ENCODE assay signal across 9 mouse cellular contexts in genomic region chr8:106511531-106512041, GRCm38 (mm10). TPM values are rescaled to one million over a fixed set of nuclear protein-coding genes. Genes with fewer than 3 reads are reported as not detected.
DNase-seq lines count a peak whose midpoint lies in the region; ATAC-seq and TF ChIP-seq lines count a peak whose summit lies in the region.
"Had no signal": no experiment of that assay in that cellular context is flagged by ENCODE, and none has a peak within 500 bp of the region (broad histone marks: within the 10 kb centered on the region; RNA-seq: fewer than 3 reads in every experiment).

No protein-coding gene starts in this region.

- peak overlapping the region; percentile 83; the same call in 1 of the 2 replicates for H3K27ac ChIP-seq in lung, embryonic 14.5 days (ENCODE audit: low read depth)
- H3K27ac ChIP-seq in heart, embryonic 15.5 days: peak overlapping the region; percentile 84
- H3K27ac ChIP-seq in limb, embryonic 13.5 days: peak overlapping the region; percentile 96
- no peak overlapping the region for H3K27ac ChIP-seq in neural tube, embryonic 12.5 days
- no peak overlapping the region for H3K27ac ChIP-seq in cerebellum, adult 2 months (ENCODE audit: insufficient read depth, low read length)

- H3K4me3 ChIP-seq in lung, embryonic 14.5 days (ENCODE audit: low read depth, low read length): peak overlapping the region; percentile 48
- peak overlapping the region; percentile 66 for H3K4me3 ChIP-seq in heart, embryonic 15.5 days
- H3K4me3 ChIP-seq in limb, embryonic 13.5 days: peak overlapping the region; percentile 64
- H3K4me3 ChIP-seq in neural tube, embryonic 12.5 days: peak overlapping the region; percentile 35
- H3K4me3 ChIP-seq in cerebellum, adult 2 months (replicated peaks; ENCODE audit: insufficient read depth, low read depth, low read length): no peak overlapping the region

- ATAC-seq in lung, embryonic 14.5 days (ENCODE audit: insufficient read depth): peak; percentile 18
- peak; percentile 27 for ATAC-seq in heart, embryonic 15.5 days (replicated peaks; ENCODE audit: insufficient number of reproducible peaks, insufficient read depth, low FRiP score, low read depth)
- ATAC-seq in limb, embryonic 13.5 days (ENCODE audit: low FRiP score, low read depth): peak; percentile 2; the same call in 1 of the 2 replicates
- 0 out of 2 replicates have a peak, but pooled peaks have one; percentile 18 for ATAC-seq in neural tube, embryonic 12.5 days (ENCODE audit: low FRiP score, low read depth)

- DNase-seq in lung, embryonic 14.5 days: peak; percentile 52
- no peak for DNase-seq in lung, adult 18-20 months
- DNase-seq in ovary, postnatal 14 days (ENCODE audit: low spot score): no peak
- DNase-seq in layer of hippocampus, postnatal 36 days: no peak
- DNase-seq in cerebellum, adult 2 months: no peak

- no peak for TF ChIP-seq POLR2A in cerebellum, adult 2 months (IDR thresholded peaks at IDR 0.05; ENCODE audit: borderline replicate concordance, insufficient read depth, low read length)

- H3K9ac ChIP-seq in lung, embryonic 14.5 days: peak overlapping the region; percentile 54
- peak overlapping the region; percentile 61 for H3K9ac ChIP-seq in heart, embryonic 15.5 days
- H3K9ac ChIP-seq in limb, embryonic 13.5 days: peak overlapping the region; percentile 85
- H3K9ac ChIP-seq in neural tube, embryonic 12.5 days: peak overlapping the region; percentile 40; the same call in 1 of the 2 replicates

- peaks cover 30% of the 10 kb centered on the region for H3K27me3 ChIP-seq in lung, embryonic 14.5 days (ENCODE audit: insufficient read depth, low read length)
- no peaks in the 10 kb centered on the region for H3K27me3 ChIP-seq in heart, embryonic 15.5 days
- H3K27me3 ChIP-seq in limb, embryonic 13.5 days: peaks cover 8% of the 10 kb centered on the region
- H3K27me3 ChIP-seq in neural tube, embryonic 12.5 days (replicated peaks): peaks cover 56% of the 10 kb centered on the region
- H3K27me3 ChIP-seq in cerebellum, adult 2 months (ENCODE audit: control insufficient read depth, insufficient read depth, low read length): peaks cover 5% of the 10 kb centered on the region; the same call in 1 of the 2 replicates

- peaks cover 23% of the 10 kb centered on the region for H3K4me1 ChIP-seq in lung, embryonic 14.5 days (ENCODE audit: insufficient read depth)
- peaks cover 51% of the 10 kb centered on the region for H3K4me1 ChIP-seq in heart, embryonic 15.5 days (replicated peaks)
- H3K4me1 ChIP-seq in limb, embryonic 13.5 days: peaks cover 75% of the 10 kb centered on the region
- peaks cover 34% of the 10 kb centered on the region for H3K4me1 ChIP-seq in neural tube, embryonic 12.5 days
- 0 out of 2 replicates have a peak, but pooled peaks cover 3% of the 10 kb centered on the region for H3K4me1 ChIP-seq in cerebellum, adult 2 months (ENCODE audit: control insufficient read depth, insufficient read depth, low read length)

- under 1% methylated on average over 30 of the region's 30 CpGs for WGBS in lung, embryonic 14.5 days
- WGBS in heart, embryonic 15.5 days: under 1% methylated on average over 30 of the region's 30 CpGs
- under 1% methylated on average over 29 of the region's 30 CpGs for WGBS in limb, embryonic 13.5 days
- under 1% methylated on average over 30 of the region's 30 CpGs for WGBS in neural tube, embryonic 12.5 days
- under 1% methylated on average over 30 of the region's 30 CpGs for WGBS in cerebellum, adult 2 months

- H3K36me3 ChIP-seq in lung, embryonic 14.5 days (ENCODE audit: insufficient read depth): 0 out of 2 replicates have a peak, but pooled peaks cover 8% of the 10 kb centered on the region
- no peaks in the 10 kb centered on the region for H3K36me3 ChIP-seq in heart, embryonic 15.5 days
- 0 out of 2 replicates have a peak, but pooled peaks cover 3% of the 10 kb centered on the region for H3K36me3 ChIP-seq in limb, embryonic 13.5 days
- no peaks in the 10 kb centered on the region for H3K36me3 ChIP-seq in neural tube, embryonic 12.5 days

- peak overlapping the region; percentile 67 for H3K4me2 ChIP-seq in lung, embryonic 14.5 days
- H3K4me2 ChIP-seq in heart, embryonic 15.5 days: peak overlapping the region; percentile 86
- peak overlapping the region; percentile 83 for H3K4me2 ChIP-seq in limb, embryonic 13.5 days (replicated peaks)
- peak overlapping the region; percentile 67 for H3K4me2 ChIP-seq in neural tube, embryonic 12.5 days (replicated peaks)

- no peak for TF ChIP-seq CTCF in lung, embryonic 14.5 days (IDR thresholded peaks at IDR 0.05; ENCODE audit: low read depth)
- TF ChIP-seq CTCF in cerebellum, adult 2 months (IDR thresholded peaks at IDR 0.05; ENCODE audit: borderline replicate concordance, insufficient read depth, low read depth, low read length): no peak

- H3K9me3 ChIP-seq in lung, embryonic 14.5 days (ENCODE audit: low read depth, low read length): no peaks in the 10 kb centered on the region
- H3K9me3 ChIP-seq in heart, embryonic 15.5 days (replicated peaks): no peaks in the 10 kb centered on the region
- H3K9me3 ChIP-seq in limb, embryonic 13.5 days: no peaks in the 10 kb centered on the region
- H3K9me3 ChIP-seq in neural tube, embryonic 12.5 days: no peaks in the 10 kb centered on the region

RNA-seq across cellular contexts. Expression of gene Cdh3, which starts 0.9 kb away (rescaled TPM):
- polyA plus RNA-seq in lung, embryonic 14.5 days (2014; fragmentation: Nextera tagmentation; extraction: Ambion mirVana): 13.9 and 15.5 TPM in 2 replicates
- 17.1 and 21.9 TPM in 2 replicates for polyA plus RNA-seq in heart, embryonic 15.5 days (2015; fragmentation: Nextera tagmentation; extraction: Ambion mirVana)
- 55.9 and 57.5 TPM in 2 replicates for polyA plus RNA-seq in limb, embryonic 13.5 days (2015; fragmentation: Nextera tagmentation; extraction: Ambion mirVana)
- polyA plus RNA-seq in neural tube, embryonic 12.5 days (2016; fragmentation: Nextera tagmentation; extraction: Ambion mirVana): 6.0 and 6.5 TPM in 2 replicates
- under 1 TPM; 0.07 to 0.35 TPM for total RNA-seq in layer of hippocampus, postnatal 36 days (2021)
- 0.64 and 0.93 TPM in 2 replicates for polyA plus RNA-seq in cerebellum, adult 2 months (2012; rRNA removed)
- total RNA-seq: hematopoietic stem cell, adult 5-6 weeks had no signal

RNA-seq across cellular contexts. Expression of gene 6030452D12Rik, which starts 11.3 kb away (rescaled TPM):
- polyA plus RNA-seq in lung, embryonic 14.5 days (2014; fragmentation: Nextera tagmentation; extraction: Ambion mirVana): not detected in 2 replicates
- polyA plus RNA-seq in heart, embryonic 15.5 days (2015; fragmentation: Nextera tagmentation; extraction: Ambion mirVana): not detected in 2 replicates
- not detected in 2 replicates for polyA plus RNA-seq in limb, embryonic 13.5 days (2015; fragmentation: Nextera tagmentation; extraction: Ambion mirVana)
- polyA plus RNA-seq in neural tube, embryonic 12.5 days (2016; fragmentation: Nextera tagmentation; extraction: Ambion mirVana): not detected in 2 replicates
- total RNA-seq in layer of hippocampus, postnatal 36 days (2021): not detected
- not detected in 2 replicates for polyA plus RNA-seq in cerebellum, adult 2 months (2012; rRNA removed)
- total RNA-seq: hematopoietic stem cell, adult 5-6 weeks had no signal

Comparison
In these comparisons a context has a peak if more than half of its experiments do, and no peak if none do; other contexts are left out.
1. H3K27ac ChIP-seq: peak in lung, embryonic 14.5 days (single experiment), heart, embryonic 15.5 days (single experiment) and limb, embryonic 13.5 days (single experiment); none in neural tube, embryonic 12.5 days (single experiment) and cerebellum, adult 2 months (single experiment).
2. Peak in every context shown above with its lines, with median percentiles within 50 percentile points of each other: ATAC-seq, H3K4me2 ChIP-seq and H3K9ac ChIP-seq.